Mouse (Mus musculus) limb, embryonic 13.5 days (tissue): Measurements from ENCODE around the gene Olfr631. TPM values are rescaled to one million over a fixed set of nuclear protein-coding genes. Genes with fewer than 3 reads are reported as not detected.

Source experiments
- polyA plus RNA-seq: library from polyadenylated mRNA; unstranded; fragments of >200 nt; fragmentation: Nextera tagmentation; extraction: Ambion mirVana; gene quantifications from 2 replicates; pipeline ENCODE4 v1.2.1, GENCODE M21; 2015

Gene Olfr631
- polyA plus RNA-seq, 1 experiment from 2014 or later, result not detected

Other genes with a start within 250 kb of the Olfr631 start
- not detected in 2 replicates for gene Olfr625-ps1, start 246.1 kb upstream of the Olfr631 start, polyA plus RNA-seq
- not detected in 2 replicates for gene Olfr243, start 214.2 kb upstream of the Olfr631 start, polyA plus RNA-seq
- gene Olfr628, start 198.5 kb upstream of the Olfr631 start, polyA plus RNA-seq, result not detected in 2 replicates
- gene Olfr629, start 183.9 kb upstream of the Olfr631 start, polyA plus RNA-seq, result not detected in 2 replicates
- gene Olfr630, start 171.5 kb upstream of the Olfr631 start, polyA plus RNA-seq, result not detected in 2 replicates
- not detected in 2 replicates for gene Olfr69, start 157.2 kb upstream of the Olfr631 start, polyA plus RNA-seq
- gene Olfr68, start 149.1 kb upstream of the Olfr631 start, polyA plus RNA-seq, result not detected in 2 replicates
- not detected in 2 replicates for gene Olfr67, start 137.0 kb upstream of the Olfr631 start, polyA plus RNA-seq
- gene Hbb-bt, start 114.8 kb upstream of the Olfr631 start, polyA plus RNA-seq, result 1,810 and 1,860 TPM in 2 replicates
- gene Hbb-bs, start 100.7 kb upstream of the Olfr631 start, polyA plus RNA-seq, result 3,715 and 3,820 TPM in 2 replicates
- gene Hbb-bh2, start 88.3 kb upstream of the Olfr631 start, polyA plus RNA-seq, result not detected in 2 replicates
- gene Hbb-bh1, start 85.7 kb upstream of the Olfr631 start, polyA plus RNA-seq, result 61.1 and 82.5 TPM in 2 replicates
- 6,754 and 6,825 TPM in 2 replicates for gene Hbb-y, start 75.6 kb upstream of the Olfr631 start, polyA plus RNA-seq
- gene Olfr66, start 42.6 kb upstream of the Olfr631 start, polyA plus RNA-seq, result not detected in 2 replicates
- gene Olfr64, start 34.3 kb upstream of the Olfr631 start, polyA plus RNA-seq, result not detected in 2 replicates
- gene Olfr65, start 25.3 kb upstream of the Olfr631 start, polyA plus RNA-seq, result not detected in 2 replicates
- gene Olfr632, start 5.5 kb downstream of the Olfr631 start, polyA plus RNA-seq, result not detected in 2 replicates
- not detected in 2 replicates for gene Olfr633, start 15.6 kb downstream of the Olfr631 start, polyA plus RNA-seq
- gene Olfr635, start 42.3 kb downstream of the Olfr631 start, polyA plus RNA-seq, result not detected in 2 replicates
- not detected in 2 replicates for gene Olfr638, start 69.9 kb downstream of the Olfr631 start, polyA plus RNA-seq
- 0.04 TPM in 1 of 2 replicates, not detected in the other for gene Olfr639, start 88.5 kb downstream of the Olfr631 start, polyA plus RNA-seq
- gene Olfr640, start 96.7 kb downstream of the Olfr631 start, polyA plus RNA-seq, result not detected in 2 replicates
- gene Olfr641, start 106.6 kb downstream of the Olfr631 start, polyA plus RNA-seq, result not detected in 2 replicates
- gene Olfr642, start 123.8 kb downstream of the Olfr631 start, polyA plus RNA-seq, result not detected in 2 replicates
- gene 4930516K23Rik, start 132.6 kb downstream of the Olfr631 start, polyA plus RNA-seq, result not detected in 2 replicates
- gene Olfr644, start 143.0 kb downstream of the Olfr631 start, polyA plus RNA-seq, result 0.05 TPM in 1 of 2 replicates, not detected in the other
- gene Olfr645, start 156.6 kb downstream of the Olfr631 start, polyA plus RNA-seq, result not detected in 2 replicates
- gene Olfr646, start 176.0 kb downstream of the Olfr631 start, polyA plus RNA-seq, result not detected in 2 replicates
- not detected in 2 replicates for gene Ubqln5, start 201.0 kb downstream of the Olfr631 start, polyA plus RNA-seq
- gene Olfr643, start 208.6 kb downstream of the Olfr631 start, polyA plus RNA-seq, result not detected in 2 replicates
- not detected in 2 replicates for gene Ubqln3, start 214.5 kb downstream of the Olfr631 start, polyA plus RNA-seq
- gene Ubqlnl, start 221.7 kb downstream of the Olfr631 start, polyA plus RNA-seq, result not detected in 2 replicates
- not detected in 2 replicates for gene Olfm5, start 236.0 kb downstream of the Olfr631 start, polyA plus RNA-seq